Mouse (Mus musculus) erythroblast, embryonic 14.5 days (primary cell): ENCODE measurements around the gene Bsn.

ENCODE experiments used
- GATA1 ChIP-seq: IDR thresholded peaks from 2 replicates; pipeline ENCODE4 v1.6.1; 2012; ENCODE audit warnings: low read length, inconsistent platforms, mixed read lengths
- TAL1 ChIP-seq: IDR thresholded peaks from 3 replicates; pipeline ENCODE4 v1.6.1; 2012; ENCODE audit warnings: low read length, inconsistent platforms, mixed read lengths

- no peak for TF ChIP-seq GATA1
- TF ChIP-seq TAL1: no peak
Observed at GRCm38 (mm10) chr9:108156786-108157185, 33.4 kb downstream of the Bsn start.
